Mouse (Mus musculus) cerebellum, adult 9-10 months (tissue): ENCODE measurements at regions not wholly inside any gene's neighbourhood (a gene's known extent, or its start where the extent isn't known, plus 50 kb on each side); places are given as distances from the start of the nearest gene placed in this dataset.

Experiments
- DNase-seq: peaks from one replicate; pipeline ENCODE4 v3.0.0; 2022

GRCm38 (mm10) chr19:20310653-20311052 lies 80.1 kb downstream of the Anxa1 start:
- DNase-seq: no peak

DNA sequence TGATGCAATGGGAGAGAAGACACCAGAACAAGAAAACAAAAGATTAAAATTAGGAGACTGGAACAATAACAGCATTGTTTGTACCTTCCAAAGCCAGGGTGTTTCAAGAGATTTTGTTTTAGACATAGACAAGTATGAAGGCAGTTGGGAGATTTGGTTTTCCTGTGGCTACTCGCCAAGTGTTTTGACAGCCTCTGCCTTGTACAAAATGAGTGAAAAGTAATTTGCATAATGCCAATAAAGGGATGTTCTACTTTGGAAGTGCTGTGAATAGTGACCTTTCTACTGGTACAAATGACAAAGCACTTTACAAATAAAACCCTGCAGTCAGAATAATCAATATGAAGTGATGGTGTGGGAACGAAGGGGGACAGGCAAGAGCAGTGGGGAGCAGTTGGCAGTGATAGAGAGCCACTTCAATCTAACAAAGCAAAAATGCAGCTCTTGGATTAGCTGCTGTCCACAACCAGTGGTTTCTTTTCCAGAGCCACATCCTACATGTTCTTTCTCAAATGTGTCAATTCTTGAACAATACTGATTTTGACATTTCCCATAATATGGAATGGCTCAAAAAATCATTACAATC lies 90.6 kb downstream of the Anxa1 start:
- peak; percentile 1 for DNase-seq

DNA sequence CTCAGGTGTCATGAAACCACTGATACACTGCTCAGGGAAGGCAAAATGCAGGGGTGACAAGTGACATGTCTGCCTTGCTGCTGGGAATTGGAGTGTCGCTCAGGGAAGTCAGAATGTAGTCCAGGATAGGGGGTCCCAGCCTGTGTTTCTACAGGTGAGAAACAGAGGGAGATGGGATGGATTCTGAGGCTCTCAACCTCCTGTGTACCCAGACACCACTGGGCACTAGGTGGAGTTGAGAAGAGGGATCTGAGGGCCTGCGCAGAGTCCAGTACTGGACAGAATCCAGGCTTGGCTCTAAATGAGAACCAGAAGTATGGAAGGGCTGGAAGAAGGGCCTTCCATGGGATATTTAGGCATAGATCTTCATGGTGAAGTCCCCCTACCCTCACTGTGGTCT lies 92.3 kb downstream of the Anxa1 start:
- no peak for DNase-seq

GRCm38 (mm10) chr19:20285188-20285587 lies 105.6 kb downstream of the Anxa1 start:
- no peak for DNase-seq

DNA sequence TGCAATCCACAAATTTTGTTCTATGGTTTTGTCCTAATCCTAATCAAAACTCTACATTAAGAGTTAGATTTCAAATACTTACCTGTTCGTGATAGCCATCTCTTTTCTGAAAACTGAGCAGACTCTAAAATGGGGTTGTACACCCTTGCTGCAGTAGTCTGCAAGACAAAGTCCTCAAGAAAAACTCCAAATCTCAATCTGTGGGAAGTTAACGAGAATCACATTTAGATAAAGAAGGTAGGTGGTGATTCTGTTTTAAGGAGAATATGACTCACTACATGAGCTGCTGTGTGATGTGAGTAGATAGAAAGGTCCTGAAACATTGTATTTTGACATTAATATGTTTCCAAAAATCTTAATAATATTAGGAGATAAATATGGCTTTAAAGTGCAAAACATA lies 107.6 kb downstream of the Anxa1 start:
- no peak for DNase-seq

GRCm38 (mm10) chr19:20261586-20261985 lies 129.2 kb downstream of the Anxa1 start:
- no peak for DNase-seq

DNA sequence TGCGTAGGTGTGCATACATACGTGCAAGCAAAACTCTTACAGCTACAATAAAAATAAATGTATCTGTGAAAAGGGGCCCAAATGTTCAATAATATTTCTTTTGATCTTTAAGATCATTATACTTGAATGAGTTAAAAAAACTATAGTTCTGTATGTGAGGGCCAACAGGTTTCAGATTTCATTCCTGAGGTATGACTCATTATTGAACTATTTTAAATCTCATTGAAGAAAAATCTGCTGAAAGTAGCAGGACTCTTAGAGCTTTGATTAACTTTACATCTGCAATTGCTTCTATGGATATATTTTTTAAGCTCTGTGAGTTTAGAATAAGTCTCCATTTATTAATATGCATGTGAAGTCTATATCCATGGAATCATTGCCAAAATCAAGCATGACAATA lies 138.6 kb downstream of the Anxa1 start:
- no peak for DNase-seq

- DNase-seq: no peak
These were observed 146.9 kb downstream of the Anxa1 start for GRCm38 (mm10) chr19:20243817-20244216.

- no peak for DNase-seq
These were observed 149.5 kb downstream of the Anxa1 start for GRCm38 (mm10) chr19:20241266-20241665.

GRCm38 (mm10) chr19:20240471-20240870 lies 150.3 kb downstream of the Anxa1 start:
- no peak for DNase-seq

- no peak for DNase-seq
These were observed 151.3 kb downstream of the Anxa1 start for GRCm38 (mm10) chr19:20239396-20239795.

GRCm38 (mm10) chr19:20226756-20227155 lies 164.0 kb downstream of the Anxa1 start:
- no peak for DNase-seq

DNA sequence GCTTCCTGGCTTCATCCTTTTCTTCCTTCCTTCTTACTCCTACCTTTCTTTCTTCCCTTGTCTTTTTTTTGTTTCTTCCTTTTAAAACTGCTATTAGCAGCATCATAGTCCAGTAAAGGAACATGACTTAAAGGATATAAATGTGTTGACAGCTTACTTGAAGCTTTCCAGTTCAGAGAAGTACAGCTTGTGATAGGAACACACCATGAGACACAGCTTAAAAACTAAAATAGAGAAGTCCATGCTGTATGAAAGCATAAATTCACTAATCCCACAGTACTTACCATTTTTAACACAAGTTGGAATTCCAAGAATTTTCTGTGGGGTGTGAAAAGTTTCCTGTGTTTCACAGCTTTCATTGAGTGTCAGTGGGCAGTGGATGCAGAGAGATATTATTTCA lies 173.4 kb downstream of the Anxa1 start:
- no peak for DNase-seq

DNA sequence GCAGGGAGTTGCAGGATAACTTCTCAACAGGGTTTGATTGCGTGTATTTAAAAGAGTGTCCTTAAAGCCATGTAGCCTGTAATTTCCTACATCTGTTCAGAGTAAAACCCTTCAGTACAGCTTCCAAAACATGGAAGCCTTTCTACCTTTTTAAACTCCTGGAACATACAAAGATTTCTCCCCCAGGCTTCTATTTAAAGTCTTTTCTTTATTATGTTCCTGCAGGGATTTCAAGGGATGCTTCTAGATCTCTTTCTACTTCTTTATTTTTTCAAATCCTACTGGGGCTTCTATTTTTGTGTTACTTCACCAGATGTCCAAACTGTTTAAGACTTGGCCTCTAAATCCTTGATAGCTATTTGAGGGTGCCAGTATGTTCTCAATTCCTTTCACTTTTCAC lies 196.2 kb downstream of the Anxa1 start:
- DNase-seq: no peak

DNA sequence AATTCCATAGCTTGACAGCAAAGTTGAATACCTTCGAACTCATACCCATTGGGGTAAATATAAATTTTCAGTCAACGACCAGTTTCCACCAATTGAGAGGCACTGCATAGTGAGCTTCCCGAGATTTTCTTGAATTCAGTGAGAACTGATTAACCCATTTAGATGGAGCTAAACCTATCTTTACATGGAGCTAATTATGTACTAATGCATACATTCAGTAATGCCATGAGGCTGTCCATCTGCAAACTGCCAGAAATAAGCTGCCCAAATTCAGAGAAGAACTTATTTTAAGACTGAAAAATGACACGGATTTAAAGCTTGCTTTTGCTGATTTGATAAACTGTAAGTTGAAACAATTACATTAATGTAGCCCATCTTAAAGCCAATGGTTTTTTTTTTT lies 208.9 kb downstream of the Anxa1 start:
- DNase-seq: no peak

GRCm38 (mm10) chr19:20161502-20161901 lies 229.2 kb downstream of the Anxa1 start:
- DNase-seq: no peak

GRCm38 (mm10) chr19:20156398-20156937 lies 234.3 kb downstream of the Anxa1 start:
- DNase-seq: no peak

DNA sequence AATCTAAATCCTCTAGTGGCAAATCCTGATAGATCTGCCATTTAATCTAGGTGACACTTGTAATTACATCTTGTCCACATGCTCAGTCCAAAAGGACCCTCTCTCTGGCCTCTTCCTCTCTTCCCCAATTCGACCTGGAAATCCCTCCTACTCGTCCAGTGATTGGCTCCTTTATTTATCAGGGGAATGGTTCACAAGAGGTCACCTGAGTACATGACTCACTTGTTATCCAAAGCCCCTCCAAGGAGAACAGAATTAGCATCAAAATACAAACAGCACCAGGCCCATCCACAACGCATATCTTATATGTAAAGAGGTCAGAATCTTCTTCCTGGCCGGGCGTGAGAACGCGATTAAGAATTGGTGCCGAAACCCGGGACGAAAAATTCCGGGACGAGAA lies 251.2 kb downstream of the Anxa1 start:
- no peak for DNase-seq

DNA sequence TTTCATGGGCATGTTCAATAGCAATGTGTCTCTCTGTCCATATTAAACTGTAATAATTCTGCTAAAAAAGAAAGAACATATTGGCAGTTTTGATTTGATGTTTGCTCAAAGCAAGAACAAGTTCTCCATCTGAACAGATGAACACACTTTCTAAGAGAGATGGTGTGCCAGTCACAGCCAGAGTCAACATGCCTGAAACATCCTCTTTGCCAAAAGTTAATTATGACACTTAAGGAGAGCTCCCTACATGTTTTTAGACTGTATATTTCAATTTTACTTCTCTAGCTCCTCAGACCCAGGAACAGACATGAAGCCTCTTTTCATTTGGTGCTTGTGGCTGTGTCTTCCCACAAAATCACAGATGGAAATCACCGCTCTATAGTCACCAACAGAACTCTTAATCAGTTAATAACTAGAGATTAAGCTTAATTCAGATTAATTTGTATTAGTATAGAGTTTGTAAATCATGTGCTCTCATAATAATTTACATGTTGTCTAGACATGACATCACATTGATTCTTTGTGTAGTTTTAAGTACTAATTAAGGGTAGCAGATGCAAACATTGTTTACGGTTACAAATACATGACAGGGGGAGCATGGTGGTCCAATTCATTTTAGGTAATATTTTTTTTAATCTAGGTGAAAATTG lies 267.1 kb downstream of the Anxa1 start:
- no peak for DNase-seq

DNA sequence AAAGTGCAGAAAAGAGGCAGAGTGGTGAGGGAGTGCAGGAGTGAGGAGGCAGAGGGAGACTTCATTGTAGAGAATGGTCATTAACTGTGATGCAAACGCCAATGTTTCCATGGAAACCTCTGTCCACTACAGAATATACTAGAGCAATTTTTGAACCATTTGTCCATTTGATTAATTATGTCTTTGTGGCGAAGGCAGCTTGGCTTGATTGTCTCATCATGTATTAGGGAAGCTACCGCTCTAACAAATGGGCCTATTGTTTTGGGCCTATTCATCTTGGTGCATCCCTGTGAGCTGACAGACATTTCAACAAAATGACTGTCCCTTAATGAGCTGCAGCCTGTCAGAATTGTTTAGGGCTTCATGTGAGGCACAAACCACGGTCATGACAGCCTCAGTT lies 268.3 kb downstream of the Anxa1 start:
- no peak for DNase-seq

GRCm38 (mm10) chr19:20114237-20114636 lies 276.5 kb downstream of the Anxa1 start:
- no peak for DNase-seq
